ENCODE assay signal across 8 mouse cellular contexts in the genomic region with DNA sequence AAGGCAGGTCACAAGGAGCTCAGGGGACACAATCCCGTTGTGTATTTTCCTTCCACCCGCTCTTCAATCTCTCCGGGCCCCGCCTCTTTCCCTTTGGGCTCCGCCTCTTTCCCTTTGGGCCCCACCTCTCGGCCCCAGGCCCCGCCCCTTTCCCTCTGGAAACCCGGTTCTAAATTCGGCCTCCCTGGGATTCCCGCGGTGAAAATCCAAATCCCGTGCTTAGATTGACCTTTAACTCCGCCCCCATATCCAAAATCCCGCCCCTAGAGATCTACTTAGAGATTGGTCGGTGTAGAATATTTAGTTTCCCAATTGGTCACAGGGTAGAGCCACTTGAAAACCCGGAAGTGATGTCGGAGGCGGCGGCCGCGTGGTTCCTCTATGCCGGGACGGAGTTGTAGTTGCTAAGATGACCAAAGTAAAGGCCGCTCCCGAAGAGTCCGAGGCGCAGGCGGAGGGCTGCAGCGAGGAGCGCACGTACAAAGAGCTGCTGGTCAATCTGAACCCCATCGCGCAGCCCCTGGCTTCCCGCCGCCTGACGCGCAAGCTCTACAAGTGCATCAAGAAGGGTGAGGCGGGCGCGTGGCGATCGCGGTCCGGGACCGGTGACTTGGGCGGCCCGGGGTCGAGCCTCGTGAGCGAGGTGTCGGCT. TPM values are rescaled to one million over a fixed set of nuclear protein-coding genes. Genes with fewer than 3 reads are reported as not detected.
DNase-seq lines count a peak whose midpoint lies in the region; ATAC-seq lines count a peak whose summit lies in the region.

Gene Nhp2, plus strand, starts transcription at position 327 of the 652 bp plus-strand sequence.

- DNase-seq in MEL-GATA-1-ER (ENCODE audit: extremely low read depth, low read depth): peak; percentile 98
- peak; percentile 92 for DNase-seq in cerebellum, adult 8-10 months
- peak; percentile 98 for DNase-seq in forelimb bud, embryonic 11.5 days (ENCODE audit: low read depth, low spot score)
- DNase-seq in layer of hippocampus, adult 9-10 months (ENCODE audit: low spot score): peak; percentile 94
- DNase-seq in ovary, postnatal 10 days (ENCODE audit: low spot score): peak; percentile 78
- peak; percentile 75 to 76 for DNase-seq in thymus, postnatal 10 days (ENCODE audit: low spot score in 2 of 2)

- peak within 1 kb of the TSS; percentile 83 for H3K9ac ChIP-seq in lung, embryonic 16.5 days (ENCODE audit: low read length)

- no peaks in the 10 kb centered on the region for H3K9me3 ChIP-seq in lung, embryonic 16.5 days (ENCODE audit: control insufficient read depth, low read length)

- ATAC-seq in hematopoietic stem cell, adult 5-6 weeks (replicated peaks in 1 of 2; ENCODE audit: insufficient read depth in 1 of 2, low FRiP score in 2 of 2, low TSS enrichment in 1 of 2, low read depth in 1 of 2, poor library complexity in 2 of 2, severe bottlenecking in 2 of 2): peak; percentile 72 to 74
- peak; percentile 92 for ATAC-seq in lung, embryonic 16.5 days (ENCODE audit: low read depth)

- H3K27ac ChIP-seq in lung, embryonic 16.5 days (ENCODE audit: low read length): peak within 1 kb of the TSS; percentile 50; the same call in 1 of the 2 replicates

- H3K27me3 ChIP-seq in lung, embryonic 16.5 days (ENCODE audit: control insufficient read depth, insufficient read depth, low read depth, low read length): no peaks in the 10 kb centered on the region

- peaks cover 11% of the 10 kb centered on the region for H3K36me3 ChIP-seq in lung, embryonic 16.5 days (ENCODE audit: control insufficient read depth, insufficient read depth, low read length)

- peak within 1 kb of the TSS; percentile 88 for H3K4me3 ChIP-seq in lung, embryonic 16.5 days (ENCODE audit: low read length)

- H3K4me1 ChIP-seq in lung, embryonic 16.5 days (replicated peaks; ENCODE audit: control insufficient read depth, insufficient read depth, low read length): peaks cover 22% of the 10 kb centered on the region

- peak within 1 kb of the TSS; percentile 86 for H3K4me2 ChIP-seq in lung, embryonic 16.5 days (ENCODE audit: low read depth, low read length)

- 0% methylated on average over 49 of the region's 51 CpGs for WGBS in lung, embryonic 16.5 days

RNA-seq across cellular contexts. Expression of gene Nhp2, which starts in this region (rescaled TPM):
- 64.8 and 83.2 TPM in 2 replicates for total RNA-seq in hematopoietic stem cell, adult 5-6 weeks (2017)
- polyA plus RNA-seq in lung, embryonic 16.5 days (2015; fragmentation: Nextera tagmentation; extraction: Ambion mirVana): 111 and 116 TPM in 2 replicates

Comparison
In these comparisons a context has a peak if more than half of its experiments do, and no peak if none do; other contexts are left out.
1. Peak in every context shown above with its lines: DNase-seq, ATAC-seq, H3K4me3 ChIP-seq and H3K27ac ChIP-seq.